Mouse (Mus musculus) stomach, embryonic 14.5 days (tissue): Measurements from ENCODE around the gene Fam171a1. TPM values are rescaled to one million over a fixed set of nuclear protein-coding genes. Genes with fewer than 3 reads are reported as not detected.
"Not testable (repeated sequence)": the region's sequence is repeated elsewhere in the genome, so short reads cannot be mapped to it uniquely, and the experiment has no call there.

Experiments
- ATAC-seq: fragments of 200-750 bp; cut with Nextera tagmentation; 2 replicates; pipeline ENCODE4 v1.8.0; 2017; ENCODE audit warnings: low read depth, moderate TSS enrichment; ENCODE audit not compliant: insufficient number of reproducible peaks, insufficient read depth, low FRiP score
- H3K27ac ChIP-seq: fragments of 300-500 bp; sonication (generic); 2 replicates; pipeline ENCODE4 v1.5.1; 2014; ENCODE audit warnings: mild to moderate bottlenecking, low read length, moderate library complexity, mixed read lengths
- H3K27me3 ChIP-seq: fragments of 300-500 bp; sonication (generic); 2 replicates; pipeline ENCODE4 v1.6.1; 2014; ENCODE audit warnings: low read length, control low read depth, mixed read lengths; ENCODE audit not compliant: control insufficient read depth, insufficient read depth
- H3K36me3 ChIP-seq: fragments of 300-500 bp; sonication (generic); 2 replicates; pipeline ENCODE4 v1.6.1; 2014; ENCODE audit warnings: mild to moderate bottlenecking, control low read depth, low read length, moderate library complexity, mixed read lengths; ENCODE audit not compliant: control insufficient read depth, insufficient read depth
- H3K4me1 ChIP-seq: fragments of 300-500 bp; sonication (generic); 2 replicates; pipeline ENCODE4 v1.6.1; 2014; ENCODE audit warnings: low read length, control low read depth, mixed read lengths; ENCODE audit not compliant: control insufficient read depth, insufficient read depth
- H3K4me2 ChIP-seq: fragments of 300-500 bp; sonication (generic); replicated peaks from 2 replicates; pipeline ENCODE4 v1.6.1; 2014; ENCODE audit warnings: low read depth, low read length, control low read depth
- H3K4me3 ChIP-seq: fragments of 300-500 bp; sonication (generic); 2 replicates; pipeline ENCODE4 v1.5.1; 2014; ENCODE audit warnings: low read depth, low read length, control low read depth
- H3K9ac ChIP-seq: fragments of 300-500 bp; sonication (generic); replicated peaks from 2 replicates; pipeline ENCODE4 v1.6.1; 2014; ENCODE audit warnings: low read depth, mild to moderate bottlenecking, control low read depth, low read length, moderate library complexity, mixed read lengths
- H3K9me3 ChIP-seq: fragments of 300-500 bp; sonication (generic); 2 replicates; pipeline ENCODE4 v1.6.1; 2016; ENCODE audit warnings: low read depth, low read length, control low read depth; ENCODE audit not compliant: control insufficient read depth
- WGBS: fragments of 180-500 bp; shearing (Covaris S2); extraction: QIAGEN DNeasy Blood & Tissue Kit; methylation state at CpG from one replicate; pipeline ENCODE4 v1.1.7; 2014; 5-methylcytosine and 5-hydroxymethylcytosine counted together
- polyA plus RNA-seq: library from polyadenylated mRNA; unstranded; fragments of >200 nt; fragmentation: Nextera tagmentation; extraction: Ambion mirVana; gene quantifications from 2 replicates; pipeline ENCODE4 v1.2.1, GENCODE M21; 2014

The Fam171a1 gene
- polyA plus RNA-seq = 33.6 and 34.0 TPM in 2 replicates

- H3K27ac ChIP-seq = no peak within 1 kb of the TSS; the same call in 1 of the 2 replicates
- no peaks in the 10 kb centered on the region for H3K9me3 ChIP-seq
- no peak within 1 kb of the TSS for H3K4me3 ChIP-seq
- no peak for ATAC-seq
- peaks cover 5% of the 10 kb centered on the region for H3K4me1 ChIP-seq
- H3K36me3 ChIP-seq = no peaks in the 10 kb centered on the region
- no peak within 1 kb of the TSS for H3K9ac ChIP-seq
- no peak within 1 kb of the TSS for H3K4me2 ChIP-seq
- H3K27me3 ChIP-seq = no peaks in the 10 kb centered on the region
- 63% methylated on average over 4 of the region's 4 CpGs for WGBS
Measured at GRCm38 (mm10) chr2:3113866-3114265, at the start of gene Fam171a1. Gene Fam171a1, plus strand, starts transcription at chr2:3114224.

GRCm38 (mm10) chr2:3069140-3069539 is 44.9 kb upstream of the Fam171a1 start:
- no peaks in the 10 kb centered on the region for H3K36me3 ChIP-seq
- no peak overlapping the region for H3K4me2 ChIP-seq
- H3K9ac ChIP-seq = no peak overlapping the region
- H3K4me3 ChIP-seq = no peak overlapping the region
- H3K4me1 ChIP-seq = no peaks in the 10 kb centered on the region
- 96% methylated on average over 1 of the region's 1 CpGs for WGBS
- no peaks in the 10 kb centered on the region for H3K9me3 ChIP-seq
- H3K27me3 ChIP-seq = no peaks in the 10 kb centered on the region
- H3K27ac ChIP-seq = no peak overlapping the region
- ATAC-seq = no peak

- not testable (repeated sequence) for H3K9ac ChIP-seq, H3K9me3 ChIP-seq, H3K4me2 ChIP-seq, ATAC-seq, H3K4me3 ChIP-seq, H3K4me1 ChIP-seq, H3K27ac ChIP-seq, H3K27me3 ChIP-seq, H3K36me3 ChIP-seq
- 77% methylated on average over 3 of the region's 3 CpGs for WGBS
Measured at GRCm38 (mm10) chr2:3088361-3088760, 25.7 kb upstream of the Fam171a1 start.

GRCm38 (mm10) chr2:3089274-3089673 is 24.8 kb upstream of the Fam171a1 start:
- no peak overlapping the region for H3K9ac ChIP-seq
- no peak overlapping the region for H3K27ac ChIP-seq
- 13% methylated on average over 1 of the region's 1 CpGs for WGBS
- no peak overlapping the region for H3K4me2 ChIP-seq
- H3K9me3 ChIP-seq = no peaks in the 10 kb centered on the region
- no peaks in the 10 kb centered on the region for H3K36me3 ChIP-seq
- ATAC-seq = no peak
- no peak overlapping the region for H3K4me3 ChIP-seq
- no peaks in the 10 kb centered on the region for H3K27me3 ChIP-seq
- no peaks in the 10 kb centered on the region for H3K4me1 ChIP-seq

- H3K27me3 ChIP-seq = no peaks in the 10 kb centered on the region
- H3K9me3 ChIP-seq = 0 out of 2 replicates have a peak, but pooled peaks cover 3% of the 10 kb centered on the region
- no peak overlapping the region for H3K27ac ChIP-seq
- no peak overlapping the region for H3K4me2 ChIP-seq
- H3K9ac ChIP-seq = no peak overlapping the region
- ATAC-seq = no peak
- 71% methylated on average over 1 of the region's 1 CpGs for WGBS
- no peak overlapping the region for H3K4me3 ChIP-seq
- no peaks in the 10 kb centered on the region for H3K36me3 ChIP-seq
- H3K4me1 ChIP-seq = no peaks in the 10 kb centered on the region
Measured at GRCm38 (mm10) chr2:3096101-3096500, 17.9 kb upstream of the Fam171a1 start.

- no peaks in the 10 kb centered on the region for H3K4me1 ChIP-seq
- WGBS = 75% methylated on average over 4 of the region's 4 CpGs
- no peaks in the 10 kb centered on the region for H3K27me3 ChIP-seq
- no peaks in the 10 kb centered on the region for H3K36me3 ChIP-seq
- H3K4me2 ChIP-seq = no peak overlapping the region
- H3K27ac ChIP-seq = no peak overlapping the region
- H3K9me3 ChIP-seq = 0 out of 2 replicates have a peak, but pooled peaks cover 3% of the 10 kb centered on the region
- H3K9ac ChIP-seq = no peak overlapping the region
- ATAC-seq = no peak
- no peak overlapping the region for H3K4me3 ChIP-seq
Measured at GRCm38 (mm10) chr2:3099971-3100370, 14.1 kb upstream of the Fam171a1 start.

GRCm38 (mm10) chr2:3101292-3101957 is 12.6 kb upstream of the Fam171a1 start:
- ATAC-seq = no peak
- Histone ChIP-seq H3K9ac (no peak overlapping the region), H3K9me3 (0 out of 2 replicates have a peak, but pooled peaks cover 3% of the 10 kb centered on the region), H3K4me2 (no peak overlapping the region), H3K4me1 (no peaks in the 10 kb centered on the region), H3K4me3 (no peak overlapping the region), H3K27ac (no peak overlapping the region), H3K27me3 (no peaks in the 10 kb centered on the region), H3K36me3 (no peaks in the 10 kb centered on the region)
- 84% methylated on average over 2 of the region's 2 CpGs for WGBS

- Histone ChIP-seq H3K27ac (no peak overlapping the region), H3K27me3 (no peaks in the 10 kb centered on the region), H3K4me2 (no peak overlapping the region), H3K9ac (no peak overlapping the region), H3K4me3 (no peak overlapping the region), H3K9me3 (0 out of 2 replicates have a peak, but pooled peaks cover 3% of the 10 kb centered on the region), H3K4me1 (no peaks in the 10 kb centered on the region), H3K36me3 (no peaks in the 10 kb centered on the region)
- 66% methylated on average over 3 of the region's 3 CpGs for WGBS
- ATAC-seq = no peak
Measured at GRCm38 (mm10) chr2:3102360-3102759, 11.7 kb upstream of the Fam171a1 start.

- no peak overlapping the region for H3K4me2 ChIP-seq
- no peaks in the 10 kb centered on the region for H3K9me3 ChIP-seq
- no peaks in the 10 kb centered on the region for H3K27me3 ChIP-seq
- WGBS = 81% methylated on average over 4 of the region's 4 CpGs
- ATAC-seq = no peak
- no peak overlapping the region for H3K27ac ChIP-seq
- H3K4me1 ChIP-seq = no peaks in the 10 kb centered on the region
- no peak overlapping the region for H3K9ac ChIP-seq
- H3K36me3 ChIP-seq = no peaks in the 10 kb centered on the region
- H3K4me3 ChIP-seq = no peak overlapping the region
Measured at GRCm38 (mm10) chr2:3107471-3107870, 6.6 kb upstream of the Fam171a1 start.
